Mouse (Mus musculus) Patski (cell line): ENCODE results near the gene Slc12a4. TPM values are rescaled to one million over a fixed set of nuclear protein-coding genes. Genes with fewer than 3 reads are reported as not detected.

Experiments
- ATAC-seq: fragments of 100-300 bp; one replicate; pipeline ENCODE4 v1.8.0; 2021
- CTCF ChIA-PET: fragments of 350-600 bp; sonication (Branson Sonifier 250); formaldehyde crosslinking; loops from one replicate; lab custom pipeline; 2022; ENCODE audit warnings: inconsistent platforms; lab: Charles Lee
- POLR2A ChIA-PET: fragments of 350-600 bp; sonication (Branson Sonifier 250); formaldehyde crosslinking; loops from one replicate; lab custom pipeline; 2022; ENCODE audit warnings: antibody characterized with exemption, inconsistent platforms; lab: Charles Lee
- DNase-seq: peaks from one replicate; pipeline ENCODE4 v3.0.0-alpha.2; 2011; ENCODE audit warnings: low read depth, low spot score
- H3K27me3 ChIP-seq: fragments of 371-371 bp; one replicate; pipeline ENCODE4 v1.5.1; 2021
- CTCF ChIP-seq: fragments of 100-300 bp; IDR thresholded peaks from one replicate; pipeline ENCODE4 v1.5.1; 2021
- in situ Hi-C: fragments of 300-500 bp; cut with MboI; formaldehyde crosslinking; loops from 3 replicates; pipeline ENCODE4 v1.11.1; 2018; ENCODE audit warnings: low pct_unique_long_range_greater_than_20kb, mixed read lengths
- polyA plus RNA-seq: library from polyadenylated mRNA; unstranded; gene quantifications from one replicate; pipeline ENCODE4 v1.2.3, GENCODE M21; 2021

Slc12a4 gene
- polyA plus RNA-seq, 1 experiment from 2014 or later = 76.0 TPM

- in situ Hi-C loops = loop anchor here (5.0 to 10.0 kb wide), 2 partner anchors 103 to 220 kb away; no protein-coding TSS in a partner anchor
- POLR2A ChIA-PET = interaction anchor here (0.6 kb wide), 1 partner anchor 11 kb away, joined by 3 read pairs; no protein-coding TSS in a partner anchor
- CTCF ChIA-PET = interaction anchor here (1.0 to 1.1 kb wide), 2 partner anchors 100 to 101 kb away, joined by 3 to 4 read pairs; no protein-coding TSS in a partner anchor
- no peak for ATAC-seq
- no peak for DNase-seq
- TF ChIP-seq CTCF = no peak
- no peaks in the 10 kb centered on the region for H3K27me3 ChIP-seq
Observed at GRCm38 (mm10) chr8:105935105-105935504, 30.8 kb downstream of the Slc12a4 start.

GRCm38 (mm10) chr8:105933762-105934161 lies 32.1 kb downstream of the Slc12a4 start, which contains the start of gene Ctrl:
TSS of gene Ctrl (minus strand) at chr8:105933862.
- ATAC-seq (no peak), DNase-seq (no peak)
- ChIA-PET POLR2A (no interaction called here), CTCF (interaction anchor here (1.7 kb wide), 1 partner anchor 99 kb away, joined by 4 read pairs; no protein-coding TSS in a partner anchor)
- no peak for TF ChIP-seq CTCF
- in situ Hi-C loops = loop anchor here (10.0 kb wide), 1 partner anchor 219 kb away; no protein-coding TSS in a partner anchor
- no peaks in the 10 kb centered on the region for H3K27me3 ChIP-seq

GRCm38 (mm10) chr8:105932525-105932924 lies 33.4 kb downstream of the Slc12a4 start:
- DNase-seq (no peak), ATAC-seq (no peak)
- ChIA-PET CTCF (interaction anchor here (1.7 kb wide), 1 partner anchor 98 kb away, joined by 4 read pairs; no protein-coding TSS in a partner anchor), POLR2A (no interaction called here)
- TF ChIP-seq CTCF = no peak
- no peaks in the 10 kb centered on the region for H3K27me3 ChIP-seq
- in situ Hi-C loops = loop anchor here (10.0 kb wide), 1 partner anchor 218 kb away; no protein-coding TSS in a partner anchor

- DNase-seq = no peak
- POLR2A ChIA-PET = interaction anchor here (0.6 kb wide), 1 partner anchor 76 kb away, joined by 3 read pairs; no protein-coding TSS in a partner anchor
- no peaks in the 10 kb centered on the region for H3K27me3 ChIP-seq
- no peak for TF ChIP-seq CTCF
- CTCF ChIA-PET = interaction anchor here (0.5 to 3.4 kb wide), 13 partner anchors 13 to 217 kb away, joined by 3 to 19 read pairs (median 5); partner anchors contain the start of gene Thap11
- in situ Hi-C loops = loop anchor here (10.0 kb wide), 1 partner anchor 216 kb away; no protein-coding TSS in a partner anchor
- no peak for ATAC-seq
Observed at GRCm38 (mm10) chr8:105931271-105931670, 34.6 kb downstream of the Slc12a4 start.

GRCm38 (mm10) chr8:105930602-105931001 lies 35.3 kb downstream of the Slc12a4 start:
- ChIA-PET CTCF (interaction anchor here (0.5 to 3.4 kb wide), 19 partner anchors 11 to 216 kb away, joined by 3 to 19 read pairs (median 5); partner anchors contain the start of gene Thap11), POLR2A (interaction anchor here (0.6 to 1.2 kb wide), 2 partner anchors 11 to 76 kb away, joined by 3 read pairs; no protein-coding TSS in a partner anchor)
- H3K27me3 ChIP-seq = no peaks in the 10 kb centered on the region
- in situ Hi-C loops = loop anchor here (10.0 kb wide), 1 partner anchor 216 kb away; no protein-coding TSS in a partner anchor
- DNase-seq = no peak
- no peak for TF ChIP-seq CTCF
- ATAC-seq = peak; percentile 28

GRCm38 (mm10) chr8:105925123-105925522 lies 40.8 kb downstream of the Slc12a4 start:
- no peak for TF ChIP-seq CTCF
- no peak for ATAC-seq
- POLR2A ChIA-PET = no interaction called here
- H3K27me3 ChIP-seq = no peaks in the 10 kb centered on the region
- in situ Hi-C loops = loop anchor here (5.0 kb wide), 1 partner anchor 33 kb away; the partner anchor contains the start of gene Nrn1l
- CTCF ChIA-PET = interaction anchor here (1.0 to 3.0 kb wide), 6 partner anchors 8 to 70 kb away, joined by 3 to 11 read pairs (median 4); partner anchors contain the start of gene Thap11
- no peak for DNase-seq

- DNase-seq (no peak), ATAC-seq (no peak)
- no peaks in the 10 kb centered on the region for H3K27me3 ChIP-seq
- POLR2A ChIA-PET = interaction anchor here (0.8 kb wide), 1 partner anchor 11 kb away, joined by 3 read pairs; no protein-coding TSS in a partner anchor
- in situ Hi-C loops = no loop called here
- CTCF ChIA-PET = interaction anchor here (0.9 to 4.6 kb wide), 5 partner anchors 11 to 36 kb away, joined by 3 to 19 read pairs (median 3); no protein-coding TSS in a partner anchor
- TF ChIP-seq CTCF = no peak
Observed at GRCm38 (mm10) chr8:105919390-105919789, 46.5 kb downstream of the Slc12a4 start.

GRCm38 (mm10) chr8:105900941-105901616 lies 64.8 kb downstream of the Slc12a4 start:
- TF ChIP-seq CTCF = no peak
- DNase-seq = no peak
- POLR2A ChIA-PET = no interaction called here
- in situ Hi-C loops = no loop called here
- CTCF ChIA-PET = interaction anchor here (0.8 to 1.5 kb wide), 2 partner anchors 23 to 46 kb away, joined by 3 read pairs; partner anchors contain the start of gene Thap11
- H3K27me3 ChIP-seq = no peaks in the 10 kb centered on the region
- no peak for ATAC-seq

- DNase-seq (peak; percentile 50), ATAC-seq (peak; percentile 75)
- in situ Hi-C loops = no loop called here
- no peaks in the 10 kb centered on the region for H3K27me3 ChIP-seq
- TF ChIP-seq CTCF = no peak
- ChIA-PET POLR2A (interaction anchor here (0.6 kb wide), 1 partner anchor 379 kb away, joined by 5 read pairs; no protein-coding TSS in a partner anchor), CTCF (interaction anchor here (0.8 to 1.5 kb wide), 3 partner anchors 24 to 45 kb away, joined by 3 to 5 read pairs (median 3); partner anchors contain the start of gene Thap11)
Observed at GRCm38 (mm10) chr8:105900180-105900940, 65.5 kb downstream of the Slc12a4 start, which contains the start of gene Pskh1. TSS of gene Pskh1 (plus strand) at chr8:105900441.
